Mouse (Mus musculus) liver, embryonic 16.5 days (tissue): ENCODE measurements around the gene Rsrp1. TPM values are rescaled to one million over a fixed set of nuclear protein-coding genes. Genes with fewer than 3 reads are reported as not detected.
"Not testable (repeated sequence)": the region's sequence is repeated elsewhere in the genome, so short reads cannot be mapped to it uniquely, and the experiment has no call there.

Source experiments
- ATAC-seq: fragments of 200-750 bp; cut with Nextera tagmentation; 2 replicates; pipeline ENCODE4 v1.8.0; 2017; ENCODE audit warnings: low read depth, mild to moderate bottlenecking, moderate number of reproducible peaks, moderate library complexity
- H3K27ac ChIP-seq: fragments of 300-500 bp; sonication (generic); 2 replicates; pipeline ENCODE4 v1.5.1; 2014; ENCODE audit warnings: mild to moderate bottlenecking, low read length
- H3K27me3 ChIP-seq: fragments of 300-500 bp; sonication (generic); 2 replicates; pipeline ENCODE4 v1.6.1; 2014; ENCODE audit warnings: low read depth, low read length, mixed read lengths; ENCODE audit not compliant: control insufficient read depth, insufficient read depth
- H3K36me3 ChIP-seq: fragments of 300-500 bp; sonication (generic); 2 replicates; pipeline ENCODE4 v1.6.1; 2014; ENCODE audit warnings: mild to moderate bottlenecking; ENCODE audit not compliant: control insufficient read depth, insufficient read depth
- H3K4me1 ChIP-seq: fragments of 300-500 bp; sonication (generic); 2 replicates; pipeline ENCODE4 v1.6.1; 2014; ENCODE audit warnings: low read depth, low read length, mixed read lengths; ENCODE audit not compliant: control insufficient read depth
- H3K4me2 ChIP-seq: fragments of 300-500 bp; sonication (generic); 2 replicates; pipeline ENCODE4 v1.6.1; 2014; ENCODE audit warnings: low read depth, low read length, mixed read lengths
- H3K4me3 ChIP-seq: fragments of 300-500 bp; sonication (generic); 2 replicates; pipeline ENCODE4 v1.5.1; 2014; ENCODE audit warnings: low read depth, mild to moderate bottlenecking, low read length
- H3K9ac ChIP-seq: fragments of 300-500 bp; sonication (generic); 2 replicates; pipeline ENCODE4 v1.6.1; 2014; ENCODE audit warnings: low read depth, low read length
- H3K9me3 ChIP-seq: fragments of 300-500 bp; sonication (generic); replicated peaks from 2 replicates; pipeline ENCODE4 v1.6.1; 2016; ENCODE audit warnings: low read length; ENCODE audit not compliant: control insufficient read depth
- WGBS: fragments of 180-500 bp; shearing (Covaris S2); extraction: QIAGEN DNeasy Blood & Tissue Kit; methylation state at CpG from one replicate; pipeline ENCODE4 v1.1.7; 2014; ENCODE audit not compliant: insufficient replicate concordance; 5-methylcytosine and 5-hydroxymethylcytosine counted together
- polyA plus RNA-seq: library from polyadenylated mRNA; unstranded; fragments of >200 nt; fragmentation: Nextera tagmentation; extraction: Ambion mirVana; gene quantifications from 2 replicates; pipeline ENCODE4 v1.2.1, GENCODE M21; 2015

Gene Rsrp1
- polyA plus RNA-seq, 1 experiment from 2014 or later: 330 TPM

DNA sequence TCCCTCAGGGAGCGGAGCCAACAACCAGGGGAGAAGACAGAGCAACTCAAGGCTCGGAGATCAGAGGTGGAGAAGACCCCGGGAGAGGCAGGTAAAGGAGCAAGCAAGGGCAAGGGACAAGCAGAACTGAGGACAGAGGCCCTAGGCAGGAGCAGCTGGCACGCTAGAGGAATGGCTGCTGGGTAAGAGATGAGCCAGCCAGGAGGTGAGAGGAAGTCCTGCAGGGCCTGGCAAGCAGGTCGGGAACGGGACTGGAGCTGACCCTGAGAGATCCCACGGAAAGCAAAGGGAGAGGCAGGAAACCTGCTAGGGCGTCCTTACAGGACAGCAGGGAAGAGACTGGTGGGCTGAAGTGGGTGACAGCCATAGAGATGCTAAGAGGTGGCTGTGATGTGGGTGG is 22.3 kb upstream of the Rsrp1 start:
- WGBS: 82% methylated on average over 8 of the region's 8 CpGs
- no peak for ATAC-seq
- Histone ChIP-seq H3K4me1 (no peaks in the 10 kb centered on the region), H3K36me3 (peaks cover 64% of the 10 kb centered on the region), H3K27me3 (no peaks in the 10 kb centered on the region), H3K9ac (no peak overlapping the region), H3K27ac (no peak overlapping the region), H3K9me3 (no peaks in the 10 kb centered on the region), H3K4me3 (no peak overlapping the region), H3K4me2 (no peak overlapping the region)

DNA sequence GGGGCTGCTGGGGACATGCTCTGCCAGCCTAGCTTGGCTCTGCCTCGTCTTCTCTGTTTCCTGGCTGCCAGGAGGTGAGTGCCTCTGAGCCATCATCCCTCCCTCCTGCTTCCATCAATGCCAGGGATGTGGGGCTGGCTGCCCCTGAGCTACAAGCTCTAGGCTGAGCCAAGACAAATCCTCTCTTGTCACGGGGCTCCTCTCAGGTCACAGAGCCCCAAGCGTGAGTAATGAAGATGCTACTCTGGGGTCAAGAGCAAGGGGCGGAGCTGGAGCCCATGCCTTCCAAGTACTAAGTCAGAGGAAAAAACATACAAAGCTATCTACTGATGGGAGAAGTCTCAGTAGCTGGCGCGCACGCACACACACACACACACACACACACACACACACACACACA is 20.3 kb upstream of the Rsrp1 start:
- no peak for ATAC-seq
- H3K36me3 ChIP-seq: peaks cover 64% of the 10 kb centered on the region

DNA sequence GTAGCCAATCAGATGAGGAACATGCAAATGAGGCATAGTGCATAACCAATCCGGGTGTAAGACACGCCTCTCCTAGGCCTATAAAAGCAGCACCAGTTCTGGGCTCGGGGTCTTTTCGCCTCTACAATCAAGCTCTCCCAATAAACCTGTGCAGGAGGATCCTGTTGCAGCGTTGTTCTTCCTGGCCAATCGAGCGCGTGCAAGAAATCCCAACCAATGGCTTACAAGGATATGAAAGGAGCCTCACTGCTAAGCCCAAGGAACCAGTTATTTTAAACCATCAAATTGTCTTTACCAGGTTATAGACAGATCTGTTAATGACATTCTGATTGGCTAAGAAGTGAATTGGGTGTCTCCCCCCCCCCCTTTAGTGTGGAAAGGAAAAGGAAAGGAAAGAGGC is 12.0 kb upstream of the Rsrp1 start:
- not testable (repeated sequence) for H3K4me3 ChIP-seq, H3K9ac ChIP-seq, H3K9me3 ChIP-seq, H3K27ac ChIP-seq, ATAC-seq, H3K4me2 ChIP-seq, H3K27me3 ChIP-seq
- Histone ChIP-seq H3K36me3 (peaks cover 36% of the 10 kb centered on the region), H3K4me1 (peaks cover 17% of the 10 kb centered on the region)
- WGBS: 95% methylated on average over 6 of the region's 8 CpGs

More for the DNA sequence above, 20.3 kb upstream of the Rsrp1 start:
- Histone ChIP-seq H3K4me2 (no peak overlapping the region), H3K4me3 (no peak overlapping the region), H3K27me3 (no peaks in the 10 kb centered on the region), H3K27ac (no peak overlapping the region), H3K4me1 (no peaks in the 10 kb centered on the region; the same call in 1 of the 2 replicates), H3K9ac (no peak overlapping the region), H3K9me3 (no peaks in the 10 kb centered on the region)
- 85% methylated on average over 7 of the region's 7 CpGs for WGBS

DNA sequence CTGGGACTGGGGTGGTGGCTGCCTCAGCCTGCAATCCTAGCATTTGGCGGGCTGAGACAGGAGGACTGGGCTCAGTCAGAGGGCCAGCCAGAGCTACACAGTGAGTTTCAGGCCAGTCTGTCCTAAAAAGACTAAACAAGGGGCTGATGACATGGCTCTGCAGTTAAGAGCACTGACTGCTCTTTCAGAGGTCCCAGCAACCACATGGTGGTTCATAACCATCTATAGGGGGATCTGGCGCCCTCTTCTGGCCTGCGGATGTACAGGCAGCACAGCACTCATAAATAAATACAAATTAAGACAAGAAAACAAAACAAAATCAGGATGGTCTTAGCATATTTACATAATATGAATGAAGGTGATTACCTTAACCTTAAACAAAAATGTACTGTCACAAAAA is 10.0 kb upstream of the Rsrp1 start:
- 25% methylated on average over 3 of the region's 3 CpGs for WGBS
- ATAC-seq: no peak
- no peaks in the 10 kb centered on the region for H3K27me3 ChIP-seq
- peaks cover 37% of the 10 kb centered on the region for H3K4me1 ChIP-seq
- H3K4me2 ChIP-seq: peak overlapping the region; percentile 69
- peak overlapping the region; percentile 91 for H3K4me3 ChIP-seq
- peaks cover 18% of the 10 kb centered on the region for H3K36me3 ChIP-seq
- no peaks in the 10 kb centered on the region for H3K9me3 ChIP-seq
- no peak overlapping the region for H3K27ac ChIP-seq
- peak overlapping the region; percentile 96 for H3K9ac ChIP-seq

DNA sequence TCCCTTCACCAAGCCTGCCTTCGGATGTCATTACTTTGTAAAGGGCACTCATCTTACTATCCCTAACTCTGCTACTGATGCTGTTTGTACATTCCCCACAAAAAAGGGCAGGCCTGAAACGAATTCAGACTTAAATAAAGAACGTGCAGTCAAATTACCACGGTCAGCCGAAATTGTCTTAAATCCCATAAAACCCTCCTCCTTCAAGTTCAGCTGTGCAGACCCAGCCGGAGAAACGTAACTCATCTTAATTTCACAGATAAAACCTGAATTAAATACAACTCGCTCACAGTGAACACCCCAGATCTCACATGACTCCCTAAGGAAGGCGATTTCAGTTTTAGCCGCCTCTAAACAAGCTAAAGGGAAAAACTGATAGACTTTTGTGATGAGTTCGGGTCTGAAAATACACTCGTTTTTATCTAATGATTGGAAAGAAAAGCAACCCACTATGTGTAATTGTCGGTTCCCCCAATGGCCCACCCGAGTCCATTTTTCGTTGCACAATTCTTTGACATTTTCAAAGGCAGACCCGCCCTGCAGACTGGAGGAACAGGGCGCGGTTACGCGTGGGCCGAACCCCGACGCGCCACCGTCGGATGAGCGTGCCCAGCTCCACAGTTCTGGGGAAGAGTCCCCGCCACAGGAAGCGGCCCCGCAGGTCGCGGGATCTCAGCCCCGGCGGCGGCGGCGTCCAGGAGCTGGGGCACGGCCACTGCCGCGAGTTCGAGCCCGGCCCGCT is 9.1 kb upstream of the Rsrp1 start:
- Histone ChIP-seq H3K9me3 (no peaks in the 10 kb centered on the region), H3K27me3 (no peaks in the 10 kb centered on the region), H3K4me2 (peak overlapping the region; percentile 69), H3K36me3 (peaks cover 9% of the 10 kb centered on the region), H3K4me3 (peak overlapping the region; percentile 91), H3K9ac (peak overlapping the region; percentile 96), H3K4me1 (peaks cover 44% of the 10 kb centered on the region), H3K27ac (peak overlapping the region; percentile 100)
- peak; percentile 76 for ATAC-seq
- WGBS: under 1% methylated on average over 43 of the region's 43 CpGs

DNA sequence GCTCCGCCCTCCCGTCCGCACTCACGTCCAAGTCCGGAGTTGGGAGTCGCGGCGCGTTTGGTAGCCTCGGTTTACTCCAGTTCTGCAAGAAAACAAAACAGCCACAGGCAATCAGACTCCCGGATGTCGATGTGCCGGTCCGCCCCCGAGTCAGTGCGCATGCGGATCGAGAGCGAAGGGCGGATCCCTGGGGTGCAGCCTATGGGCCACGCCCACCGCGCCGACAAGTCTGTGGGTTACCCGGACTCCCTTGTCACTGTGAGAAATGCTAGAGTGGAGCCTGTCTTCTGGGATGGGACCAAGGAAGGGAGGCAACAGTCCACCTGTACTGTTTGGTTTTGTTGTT is 8.6 kb upstream of the Rsrp1 start, which contains the start of gene Tmem50a:
TSS of gene Tmem50a (minus strand) at position 161 of the 346 bp plus-strand sequence.
- H3K4me2 ChIP-seq: peak within 1 kb of the TSS; percentile 69
- 0% methylated on average over 25 of the region's 25 CpGs for WGBS
- H3K27me3 ChIP-seq: no peaks in the 10 kb centered on the region
- H3K4me1 ChIP-seq: peaks cover 49% of the 10 kb centered on the region
- H3K36me3 ChIP-seq: peaks cover 5% of the 10 kb centered on the region
- H3K27ac ChIP-seq: peak within 1 kb of the TSS; percentile 100
- H3K9ac ChIP-seq: peak within 1 kb of the TSS; percentile 96
- H3K4me3 ChIP-seq: peak within 1 kb of the TSS; percentile 91
- ATAC-seq: peak; percentile 93
- no peaks in the 10 kb centered on the region for H3K9me3 ChIP-seq

DNA sequence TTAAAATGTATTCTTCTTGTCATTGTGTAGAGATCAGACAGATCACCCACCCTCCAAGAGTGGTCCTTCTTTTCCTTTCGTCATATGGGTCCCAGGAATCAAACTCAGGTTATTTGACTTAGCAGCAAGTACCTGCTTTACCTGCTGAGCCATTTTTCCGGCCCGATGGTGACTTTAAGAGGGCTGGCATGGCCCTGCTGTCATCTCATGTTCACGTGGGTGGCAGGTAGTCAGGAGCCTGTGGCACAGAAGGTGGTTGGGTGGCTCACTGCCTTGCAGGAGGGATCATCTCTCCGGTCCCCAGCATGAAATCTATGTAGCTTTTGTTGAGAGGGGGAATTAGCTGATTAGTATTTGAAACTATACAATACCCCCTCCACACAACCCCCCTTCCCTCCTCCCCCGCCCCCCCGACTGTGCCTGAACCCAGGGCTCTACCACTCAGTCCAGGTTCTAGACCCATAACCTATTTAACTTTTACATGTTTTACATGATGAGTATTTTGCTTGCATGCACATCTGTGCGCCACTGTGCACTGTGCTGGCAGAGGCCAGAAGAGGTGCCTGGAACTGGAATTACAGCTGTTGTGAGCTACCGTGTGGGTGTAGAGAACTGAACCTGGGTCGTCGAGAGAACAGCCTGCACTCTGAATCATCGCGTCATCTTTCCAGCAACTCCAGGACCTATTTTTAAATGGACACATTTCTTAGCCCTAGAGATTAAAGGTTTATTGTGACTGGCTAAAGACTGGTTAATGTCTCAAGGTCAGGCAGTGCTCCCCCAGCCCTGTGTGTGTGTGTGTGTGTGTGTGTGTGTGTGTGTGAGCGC is 8.0 kb upstream of the Rsrp1 start:
- Histone ChIP-seq H3K27ac (peak overlapping the region; percentile 100), H3K27me3 (no peaks in the 10 kb centered on the region), H3K9me3 (no peaks in the 10 kb centered on the region), H3K9ac (peak overlapping the region; percentile 96), H3K4me1 (peaks cover 54% of the 10 kb centered on the region), H3K4me2 (peak overlapping the region; percentile 69), H3K4me3 (peak overlapping the region; percentile 91), H3K36me3 (peaks cover 5% of the 10 kb centered on the region)
- WGBS: 60% methylated on average over 14 of the region's 14 CpGs
- no peak for ATAC-seq

DNA sequence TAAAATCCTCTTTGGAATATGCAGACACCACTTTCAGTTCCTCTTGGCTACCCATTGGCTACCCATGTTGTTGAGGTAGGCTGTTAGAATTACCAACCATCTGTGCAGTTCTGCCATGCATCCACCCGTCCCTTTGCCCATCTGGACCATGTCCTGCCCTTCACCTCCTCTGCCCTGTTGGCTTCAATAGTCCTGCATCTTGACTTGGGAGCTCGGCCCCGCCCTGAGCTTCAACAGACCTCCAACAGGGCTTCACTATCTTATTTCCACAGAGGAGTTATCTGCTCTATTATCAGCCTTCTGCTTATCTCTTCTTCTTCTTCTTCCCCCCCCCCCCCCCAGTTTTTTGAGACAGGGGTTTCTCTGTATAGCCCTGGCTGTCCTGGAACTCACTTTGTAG is 6.2 kb upstream of the Rsrp1 start:
- H3K4me2 ChIP-seq: peak overlapping the region; percentile 15; the same call in 1 of the 2 replicates
- WGBS: 15% methylated on average over 3 of the region's 3 CpGs
- peak overlapping the region; percentile 25 for H3K27ac ChIP-seq
- no peaks in the 10 kb centered on the region for H3K9me3 ChIP-seq
- H3K4me1 ChIP-seq: peaks cover 55% of the 10 kb centered on the region
- H3K4me3 ChIP-seq: no peak overlapping the region
- no peaks in the 10 kb centered on the region for H3K27me3 ChIP-seq
- H3K9ac ChIP-seq: no peak overlapping the region
- ATAC-seq: 0 out of 2 replicates have a peak, but pooled peaks have one; percentile 17
- H3K36me3 ChIP-seq: no peaks in the 10 kb centered on the region; the same call in 1 of the 2 replicates

DNA sequence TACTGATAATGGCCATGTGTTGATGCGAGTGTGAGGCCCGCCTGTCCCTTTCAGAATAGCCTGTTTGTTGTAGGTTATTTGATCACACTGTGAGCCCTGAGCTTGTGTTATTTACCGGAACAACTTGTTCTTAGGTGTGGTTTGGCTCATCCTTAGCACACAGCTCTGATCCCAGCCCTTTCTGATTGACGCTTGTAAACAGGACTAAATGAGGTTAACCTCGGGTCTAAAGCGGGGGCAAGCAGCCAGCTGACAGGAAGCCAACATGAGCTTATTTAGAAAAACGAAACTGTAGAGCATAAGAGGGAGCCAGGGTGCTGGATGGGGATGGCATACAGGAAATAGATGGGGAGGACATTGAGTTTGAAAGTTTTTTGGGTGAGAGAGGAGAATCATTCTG is 5.0 kb upstream of the Rsrp1 start:
- H3K4me1 ChIP-seq: peaks cover 53% of the 10 kb centered on the region
- H3K4me2 ChIP-seq: no peak overlapping the region
- H3K9me3 ChIP-seq: no peaks in the 10 kb centered on the region
- H3K36me3 ChIP-seq: no peaks in the 10 kb centered on the region
- peak overlapping the region; percentile 25 for H3K27ac ChIP-seq
- no peak for ATAC-seq
- 32% methylated on average over 7 of the region's 7 CpGs for WGBS
- H3K4me3 ChIP-seq: no peak overlapping the region
- no peak overlapping the region for H3K9ac ChIP-seq
- H3K27me3 ChIP-seq: no peaks in the 10 kb centered on the region
